Mouse (Mus musculus) cerebellum, postnatal 10 days (tissue): ENCODE measurements around the gene Padi4.
A peak's percentile ranks its signal among the peaks of the same experiment; 100 is the strongest.

Experiments
- DNase-seq, 2 experiments: peaks; one replicate each; pipeline ENCODE4 v3.0.0; 2021; ENCODE audit warnings: mixed read lengths in 2 of 2

The Padi4 gene

DNA sequence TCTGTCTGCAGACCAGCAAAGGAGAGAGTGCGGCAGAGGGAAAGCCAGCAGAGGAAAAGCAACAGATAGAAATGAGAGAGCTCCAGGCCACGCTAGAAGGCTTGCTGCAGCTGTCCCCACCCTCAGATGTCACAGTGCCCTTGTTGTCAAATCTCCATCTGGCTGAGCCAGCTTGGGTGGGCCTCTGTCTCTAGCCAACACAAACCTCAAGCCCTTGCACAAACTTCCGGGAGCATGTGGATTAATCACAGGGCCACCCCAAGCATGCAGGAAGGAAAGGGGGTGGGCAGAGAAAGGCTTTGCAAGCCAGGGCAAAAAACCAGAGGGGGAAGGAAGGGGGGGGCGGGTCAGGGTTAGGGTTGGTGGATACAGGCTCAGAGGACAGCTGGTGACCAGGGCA is 13.4 kb upstream of the Padi4 start:
- no peak for DNase-seq

DNA sequence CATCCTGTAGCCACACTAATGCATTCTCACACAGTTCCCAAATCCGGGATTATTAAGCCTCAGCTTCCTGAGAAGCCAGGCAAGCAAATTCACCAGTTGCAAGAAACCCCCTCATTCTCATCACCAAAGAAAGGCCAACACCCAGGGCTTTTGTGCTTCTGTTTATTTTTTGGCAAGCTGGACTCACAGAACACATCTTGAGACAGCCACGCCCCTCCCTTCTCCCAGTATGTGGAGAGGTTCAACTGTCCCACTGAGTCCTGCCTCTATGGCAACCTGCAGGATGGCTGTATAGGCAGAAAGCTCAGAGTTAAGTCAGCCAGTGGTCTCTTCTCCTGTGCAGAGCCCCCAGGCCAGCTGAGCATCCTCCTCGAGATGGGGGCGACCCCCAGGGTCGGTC is 11.2 kb upstream of the Padi4 start:
- DNase-seq: no peak

DNA sequence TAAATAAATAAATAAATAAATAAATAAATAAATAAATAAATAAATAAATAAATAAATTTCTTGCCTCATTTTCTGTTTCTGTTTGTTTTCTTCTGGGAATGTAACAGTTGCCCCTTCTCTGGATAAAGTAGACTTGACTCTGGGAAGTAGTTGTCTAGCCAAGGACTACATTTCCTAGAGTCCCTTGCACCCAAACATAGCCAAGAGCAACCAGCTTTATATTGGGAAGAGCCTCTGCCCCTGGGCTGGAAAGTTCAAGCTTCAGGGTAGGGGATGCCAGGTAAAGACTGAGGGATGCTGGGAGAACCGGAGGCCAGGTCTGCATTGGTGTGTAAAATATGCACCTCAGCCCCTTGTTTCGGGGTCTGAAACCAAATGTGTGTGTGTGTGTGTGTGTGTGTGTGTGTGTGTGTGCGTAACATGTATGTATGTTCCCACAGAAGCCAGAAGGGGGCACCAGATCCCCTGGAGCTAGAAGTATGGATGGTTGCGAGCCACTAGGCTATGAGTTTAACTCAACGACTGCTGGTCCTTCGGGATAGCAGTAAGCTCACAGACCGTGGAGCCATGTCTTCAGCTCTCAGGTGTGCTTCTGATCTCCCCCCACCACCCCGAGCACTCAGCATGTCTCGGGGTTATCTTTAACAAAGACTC is 10.4 kb upstream of the Padi4 start:
- DNase-seq: no peak

DNA sequence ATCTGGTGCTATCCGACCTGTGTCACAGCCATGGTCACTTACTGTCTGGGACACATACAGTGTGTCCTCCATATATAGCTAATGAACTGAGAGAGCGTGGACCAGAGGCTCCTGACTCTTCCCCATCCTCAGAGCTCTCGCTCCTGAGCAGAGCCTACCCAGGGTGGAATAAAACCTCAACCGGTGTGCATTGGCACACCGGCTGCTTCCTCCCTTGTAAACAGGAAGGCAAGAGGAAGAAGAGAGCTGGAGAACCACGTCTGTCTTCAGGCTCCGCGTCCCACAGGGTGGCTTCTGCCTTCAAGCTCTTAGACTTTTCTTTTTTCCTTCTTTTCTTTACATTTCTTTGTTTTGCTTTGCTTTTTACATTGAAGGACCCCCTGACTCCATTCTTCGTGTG is 8.8 kb upstream of the Padi4 start:
- DNase-seq: no peak

DNA sequence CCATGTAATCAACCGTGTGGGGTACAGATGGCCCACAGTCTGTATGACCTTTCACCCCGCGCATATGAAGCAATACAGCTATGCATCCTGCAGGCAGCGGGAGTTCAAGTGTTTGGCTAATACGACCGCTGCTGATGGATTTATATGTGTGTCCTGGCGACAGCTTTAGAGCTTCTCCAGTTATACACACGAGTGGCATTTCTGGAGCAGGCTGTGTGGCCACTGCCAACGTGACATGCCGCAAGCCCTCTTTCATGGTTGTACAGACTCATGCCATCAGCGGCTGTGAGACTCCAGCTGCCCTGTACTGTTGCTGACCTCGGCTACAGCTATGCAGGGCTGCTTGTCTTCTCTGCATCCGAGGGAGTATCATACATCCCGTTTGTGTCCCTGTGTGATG is 6.5 kb upstream of the Padi4 start:
- DNase-seq: no peak

DNA sequence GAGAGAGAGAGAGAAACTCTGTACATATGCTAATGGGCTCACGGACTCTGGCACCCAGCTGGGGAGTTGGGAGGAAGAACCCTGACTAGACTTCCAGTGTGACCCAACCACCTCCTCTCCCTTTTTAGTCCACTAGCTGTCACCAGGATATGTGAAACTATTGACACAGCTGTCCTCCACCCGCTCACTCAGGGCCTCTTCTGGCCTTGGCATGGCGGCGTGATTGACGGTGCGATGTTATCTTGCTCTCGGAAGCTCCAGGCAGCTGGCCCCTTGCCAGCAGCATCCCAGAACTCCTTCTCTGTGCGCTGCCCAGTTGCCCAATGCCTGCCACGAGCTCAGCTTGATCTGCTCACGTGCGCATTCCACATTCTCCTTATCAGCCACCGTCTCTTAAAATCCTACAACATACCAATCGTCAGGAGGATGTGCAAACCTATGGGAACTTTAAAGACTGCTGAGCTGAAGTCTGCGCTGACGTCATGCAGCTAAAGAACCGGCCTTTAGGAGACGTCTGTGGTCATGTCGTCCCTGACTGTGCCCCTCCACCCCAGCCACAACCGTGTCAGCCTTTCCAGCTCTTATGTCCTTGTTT is 5.9 kb upstream of the Padi4 start:
- peak; percentile 54 to 63 for DNase-seq

DNA sequence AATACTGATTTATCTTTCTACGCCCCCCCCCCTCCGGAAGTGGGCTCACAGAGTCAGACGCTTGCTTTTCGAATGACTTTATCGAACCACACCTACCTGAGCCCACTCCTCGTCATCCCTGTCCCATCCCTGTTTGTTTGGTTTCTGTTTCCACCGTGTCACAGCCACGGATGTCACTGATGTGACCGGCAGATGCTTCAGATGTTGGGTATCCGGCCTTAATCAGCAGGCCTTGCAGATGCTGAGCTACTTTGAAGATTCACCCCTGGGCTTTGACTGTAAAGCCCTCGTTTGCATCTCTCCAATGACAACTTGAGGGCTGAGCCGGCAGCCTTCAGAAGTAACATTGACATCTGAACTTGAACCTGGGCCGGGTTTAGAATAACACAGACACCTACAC is 2.6 kb upstream of the Padi4 start:
- DNase-seq: no peak

DNA sequence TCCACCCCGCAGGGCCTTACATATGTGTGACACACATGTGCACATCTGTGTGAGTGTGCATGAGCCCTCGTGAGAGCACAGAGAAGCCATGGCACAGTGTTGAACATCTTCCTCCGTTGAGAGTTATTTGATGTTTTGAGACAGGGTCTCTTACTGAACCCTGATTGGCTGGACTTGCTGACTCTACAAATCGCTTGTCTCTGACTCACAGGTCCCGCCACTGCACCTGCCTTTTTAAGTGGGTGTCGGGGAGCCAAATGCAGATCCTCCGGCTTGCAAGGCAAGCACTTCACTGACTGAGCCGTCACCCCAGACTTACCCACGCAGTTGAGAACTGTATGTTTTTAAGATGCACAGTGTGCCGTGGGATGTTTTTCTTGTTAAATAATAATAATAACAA is 1.8 kb upstream of the Padi4 start:
- no peak for DNase-seq

DNA sequence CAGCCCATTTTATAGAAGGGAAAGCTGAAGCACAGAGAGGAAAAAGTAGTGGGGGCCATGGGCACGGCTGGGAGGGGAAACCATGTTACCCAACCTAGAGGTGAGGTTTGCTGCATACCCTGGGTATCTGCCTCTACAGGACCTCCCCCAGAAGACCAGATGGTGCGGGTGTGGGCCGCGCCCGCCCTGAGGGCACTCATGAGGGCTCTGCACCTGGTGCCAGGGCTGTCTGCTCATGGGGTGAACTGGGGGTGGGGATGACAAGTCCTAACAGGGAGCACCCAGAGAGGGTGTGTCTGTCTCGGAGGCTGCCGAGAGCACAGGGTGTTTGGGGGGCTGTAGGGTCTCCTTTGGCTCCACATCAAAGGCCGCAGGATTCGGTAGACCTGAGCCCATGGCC is 857 bp upstream of the Padi4 start:
- peak in 1 of 2 experiments; percentile 22 for DNase-seq

DNA sequence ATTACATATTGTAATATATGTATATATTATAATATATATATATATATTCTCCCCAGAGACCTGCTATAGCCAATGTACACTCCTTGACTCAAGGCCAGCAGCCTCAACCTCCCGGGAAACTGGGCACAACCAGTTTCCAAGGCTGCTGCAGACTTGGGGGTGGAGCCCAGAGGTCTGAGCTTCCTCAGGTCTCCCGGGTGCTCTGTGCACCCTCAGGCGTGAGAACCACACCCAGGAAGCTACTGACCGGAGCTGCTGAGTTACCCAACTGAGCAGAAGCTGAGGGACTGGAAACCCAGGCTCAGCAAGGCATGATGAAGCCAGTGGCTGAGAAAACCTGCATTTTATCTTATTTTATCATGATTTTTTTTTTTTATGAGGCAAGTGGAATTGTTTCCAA is 2.9 kb downstream of the Padi4 start:
- DNase-seq: no peak

DNA sequence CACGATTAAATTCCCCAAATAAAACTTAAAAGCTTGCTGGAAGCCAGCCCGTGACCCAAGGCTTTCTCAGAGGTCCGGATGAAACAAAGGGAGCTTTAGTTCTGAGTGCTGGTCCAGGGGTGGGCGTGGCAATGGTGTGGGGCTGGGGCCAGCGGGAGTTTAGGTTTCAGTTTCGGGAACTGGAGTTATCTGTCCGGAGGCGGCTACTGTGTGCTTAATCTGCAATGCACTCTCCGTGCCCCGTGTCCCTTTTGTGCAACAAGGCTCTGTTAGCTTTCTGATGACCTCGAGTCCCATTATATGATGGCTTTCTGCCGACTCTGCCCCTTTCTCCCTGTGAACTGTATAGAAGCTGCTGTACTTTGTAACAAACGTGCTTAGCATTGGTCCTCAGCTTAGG is 3.6 kb downstream of the Padi4 start:
- DNase-seq: no peak

DNA sequence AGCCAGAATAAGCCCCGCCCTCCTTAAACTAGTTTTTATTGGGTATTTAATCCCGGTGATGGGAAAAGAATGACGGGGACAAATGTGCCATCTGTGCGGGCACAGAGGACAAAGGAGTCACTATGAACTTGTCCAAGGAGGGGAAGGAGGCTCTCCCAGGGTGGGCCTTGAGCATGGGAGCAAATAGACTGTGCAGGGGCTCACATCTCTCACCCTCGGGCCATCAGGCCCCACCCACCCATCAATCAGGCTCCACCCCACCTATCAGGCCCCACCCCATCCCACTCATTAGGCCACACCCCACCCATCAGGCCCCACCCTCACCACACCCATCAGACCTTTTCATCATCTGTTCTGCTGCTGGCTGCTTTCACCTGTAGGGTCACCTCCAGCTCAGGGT is 5.1 kb downstream of the Padi4 start:
- DNase-seq: no peak

DNA sequence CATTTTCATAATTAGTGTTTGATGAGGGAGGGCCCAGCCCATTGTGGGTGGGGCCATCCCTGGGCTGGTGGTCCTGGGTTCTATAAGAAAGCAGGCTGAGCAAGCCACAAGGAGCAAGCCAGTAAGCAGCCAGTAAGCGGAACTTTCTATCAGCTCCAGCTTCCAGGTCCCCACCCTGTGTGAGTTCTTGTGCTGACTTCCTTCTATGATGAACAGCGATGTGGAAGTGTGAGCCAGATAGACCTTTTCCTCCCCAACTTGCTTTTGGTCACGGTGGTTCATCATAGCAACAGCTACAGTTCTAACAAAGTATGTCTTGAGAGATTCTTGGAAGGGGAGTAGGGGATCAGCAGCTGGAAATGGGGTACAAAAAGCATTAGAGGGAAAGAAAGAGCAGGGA is 8.1 kb downstream of the Padi4 start:
- no peak for DNase-seq

DNA sequence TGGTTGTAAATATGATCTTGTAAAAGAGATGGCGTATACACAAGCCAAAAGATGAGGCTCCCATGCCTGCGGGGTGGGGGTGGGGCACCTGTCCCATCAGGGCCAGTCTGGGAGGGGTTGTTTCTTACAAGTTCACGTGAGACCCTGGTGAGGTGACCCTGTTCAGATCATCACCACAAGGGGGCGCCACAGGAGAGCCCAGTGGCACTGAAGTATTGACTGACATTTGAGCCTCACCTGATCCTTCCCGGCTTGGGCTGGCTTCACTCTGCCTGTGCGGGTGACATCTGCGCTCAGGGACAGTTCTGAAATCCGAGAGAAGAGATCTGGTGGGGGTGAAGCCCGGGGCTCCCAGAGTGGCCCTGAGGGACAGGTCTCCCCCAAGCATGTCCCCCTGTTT is 10.9 kb downstream of the Padi4 start:
- DNase-seq: peak; percentile 64 to 72

DNA sequence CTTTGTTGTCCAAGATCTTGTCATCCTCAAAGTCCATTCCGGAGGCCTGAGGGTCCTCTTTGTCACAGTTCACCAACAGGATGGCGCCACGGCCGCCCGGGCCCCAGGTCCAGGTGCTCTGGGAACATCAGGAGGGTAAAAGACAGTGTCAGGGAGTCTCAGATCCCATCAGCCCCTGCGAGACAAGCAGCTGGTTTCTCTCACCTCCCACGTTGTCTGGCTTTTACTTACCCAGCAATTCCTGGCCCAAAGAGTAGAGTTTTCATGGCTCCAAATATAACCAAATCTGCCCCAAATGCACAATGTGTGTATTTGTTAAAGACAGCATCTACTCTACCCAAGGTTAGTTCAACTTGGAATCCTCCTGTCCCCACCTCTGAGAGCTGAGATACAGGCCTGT is 12.4 kb downstream of the Padi4 start:
- no peak for DNase-seq

DNA sequence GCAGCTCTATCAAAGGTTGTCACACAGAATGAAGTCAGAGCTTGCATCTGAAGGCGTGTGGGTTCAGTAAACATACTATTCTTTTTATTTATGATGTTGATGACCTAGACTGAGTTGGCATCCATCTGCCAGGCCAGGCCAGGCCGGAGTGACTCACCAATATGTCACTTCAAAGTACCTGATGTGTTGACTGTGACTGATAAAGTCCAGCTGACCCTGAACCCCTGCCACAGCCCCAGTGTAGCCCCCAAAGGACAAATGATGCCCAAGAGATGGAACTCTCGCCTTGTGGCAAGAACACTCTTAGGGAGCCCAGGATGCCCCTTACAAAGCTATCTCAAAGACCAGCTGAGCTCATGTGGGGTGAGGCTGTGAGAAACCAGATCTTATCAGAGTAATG is 18.2 kb downstream of the Padi4 start:
- DNase-seq: no peak

DNA sequence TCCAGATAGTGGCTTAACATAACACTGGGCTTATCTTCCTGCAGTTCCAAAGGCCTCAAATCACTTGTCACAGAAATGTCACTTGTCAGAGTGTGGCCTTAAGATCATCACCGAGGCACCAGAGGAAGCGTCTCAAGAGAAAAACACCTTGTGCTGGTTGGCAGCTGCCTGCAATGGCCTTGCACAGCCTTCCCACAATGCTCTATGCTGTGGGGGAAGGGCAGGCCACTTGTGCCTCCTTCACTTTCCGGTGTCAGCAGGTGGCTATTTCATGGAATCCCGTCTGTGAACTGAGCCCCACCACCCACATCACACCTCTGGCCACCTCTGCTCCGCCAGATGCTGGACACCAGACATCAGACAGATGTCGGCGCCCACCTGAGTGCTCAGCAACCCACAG is 20.7 kb downstream of the Padi4 start:
- DNase-seq: no peak

DNA sequence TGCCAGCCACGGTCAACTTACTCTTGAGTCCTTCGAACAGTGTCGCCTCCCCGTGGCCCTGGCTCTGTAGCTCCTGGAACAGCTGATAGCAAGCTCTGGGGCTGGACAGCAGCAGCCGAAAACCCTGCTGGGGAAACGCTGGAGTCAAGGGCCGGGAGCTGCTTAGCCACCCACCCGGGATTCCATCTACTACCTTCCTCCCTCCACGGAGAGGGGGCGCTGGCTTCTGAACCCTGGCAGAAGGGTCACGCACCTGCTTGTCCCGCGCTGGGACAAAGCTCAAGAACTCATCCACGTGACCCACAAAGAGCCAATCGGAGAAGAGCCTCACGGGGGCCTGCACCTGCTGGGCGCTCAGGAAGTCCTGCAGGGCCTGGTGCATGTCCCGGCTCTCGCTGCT is 23.7 kb downstream of the Padi4 start:
- DNase-seq: peak; percentile 31 to 34

DNA sequence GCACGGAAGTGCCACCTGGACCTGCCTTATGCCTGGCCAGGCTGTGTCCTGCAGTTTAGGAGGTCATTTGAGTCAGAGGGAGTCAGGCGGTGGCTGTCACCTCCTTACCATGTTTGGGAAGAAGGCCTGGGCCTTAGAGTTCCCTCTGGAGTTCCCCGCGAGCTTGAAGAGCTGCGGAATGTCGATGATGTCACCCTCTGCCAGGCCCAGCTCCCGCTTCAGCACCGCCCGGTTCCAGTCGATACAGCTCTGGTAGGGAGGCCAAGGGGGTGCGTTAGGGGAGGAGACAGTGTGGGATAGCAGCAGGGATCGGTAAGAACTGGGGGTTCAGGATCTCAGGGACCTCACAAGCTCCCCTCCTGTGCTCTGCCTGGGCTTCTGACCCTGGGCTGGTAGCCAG is 26.1 kb downstream of the Padi4 start:
- no peak for DNase-seq

DNA sequence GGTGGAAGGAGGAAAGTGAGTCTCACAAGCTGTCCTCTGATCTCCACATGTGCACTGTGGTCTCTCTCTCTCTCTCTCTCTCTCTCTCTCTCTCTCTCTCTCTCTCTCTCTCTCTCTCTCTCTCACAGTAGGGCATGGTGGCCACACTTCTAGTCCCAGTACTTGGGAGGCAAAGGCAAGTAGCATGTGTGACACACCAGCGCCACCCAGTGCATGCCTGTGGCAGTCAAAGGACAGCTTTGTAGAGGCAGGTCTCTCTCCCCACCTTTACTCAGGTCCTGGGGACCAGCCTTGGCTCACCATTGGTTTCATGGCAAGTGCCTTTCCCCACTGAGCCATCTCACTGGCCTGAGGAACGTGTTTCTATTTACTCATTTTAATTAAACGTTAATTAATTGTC is 29.4 kb downstream of the Padi4 start:
- DNase-seq: peak; percentile 77

DNA sequence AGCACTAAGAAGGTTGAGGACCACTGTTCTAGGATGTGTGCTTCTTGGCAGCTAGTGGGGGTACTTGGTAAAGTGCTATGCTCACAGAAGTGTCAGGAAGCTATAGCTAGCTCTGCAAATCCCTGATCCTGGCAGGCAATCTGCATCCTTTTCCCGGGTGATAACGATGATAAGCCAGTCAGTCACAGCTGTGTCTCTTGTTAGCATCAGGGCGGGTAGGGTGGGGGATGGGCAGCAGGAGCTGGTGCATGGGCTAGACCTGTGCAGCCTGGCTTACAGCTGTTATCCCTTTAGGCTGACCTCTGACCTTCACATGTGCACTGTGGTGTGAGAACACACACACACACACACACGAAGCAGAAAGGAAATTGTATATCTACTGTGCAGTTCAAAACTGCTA is 30.9 kb downstream of the Padi4 start:
- no peak for DNase-seq

DNA sequence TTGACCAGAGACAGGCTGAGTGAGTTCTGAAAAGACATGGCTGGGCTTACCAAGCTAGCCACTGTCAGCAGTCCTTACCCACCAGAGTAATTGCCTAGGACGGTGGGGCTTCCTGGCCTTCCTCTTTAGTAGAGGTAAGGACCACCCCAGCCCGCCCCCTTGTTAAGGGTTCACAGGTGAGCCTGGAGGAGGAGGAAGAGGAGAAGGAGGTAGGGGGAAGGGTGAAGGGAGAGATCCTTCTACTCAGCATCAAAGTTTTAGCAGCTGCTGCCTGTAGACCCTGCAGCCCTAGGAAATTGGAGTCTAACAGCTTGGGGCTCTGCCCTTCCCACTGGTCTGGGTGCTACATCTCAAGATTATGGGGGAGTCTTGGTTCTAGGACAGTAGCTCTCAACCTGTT is 31.5 kb downstream of the Padi4 start, which contains the start of gene Padi6:
TSS of gene Padi6 (minus strand) at position 101 of the 400 bp plus-strand sequence.
- DNase-seq: no peak

DNA sequence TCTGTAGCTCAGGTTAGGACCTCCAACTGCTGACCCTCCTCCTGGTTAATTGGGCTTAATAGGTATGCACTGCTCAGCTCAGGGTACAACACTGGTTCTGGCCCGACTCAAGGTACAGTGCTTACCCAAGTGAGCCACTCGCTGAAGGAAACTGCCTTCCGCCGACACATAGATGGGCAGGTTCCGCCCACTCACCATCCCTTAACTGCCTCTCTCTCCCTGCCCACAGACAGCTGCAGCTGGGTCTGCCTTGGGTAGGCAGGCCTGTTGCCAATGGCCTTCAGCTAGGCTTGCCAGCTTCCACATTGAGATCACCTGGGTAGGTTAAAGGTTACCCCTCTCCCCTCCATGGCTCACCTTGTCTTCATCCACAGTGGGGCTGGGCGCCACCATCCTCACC is 32.6 kb downstream of the Padi4 start:
- no peak for DNase-seq

DNA sequence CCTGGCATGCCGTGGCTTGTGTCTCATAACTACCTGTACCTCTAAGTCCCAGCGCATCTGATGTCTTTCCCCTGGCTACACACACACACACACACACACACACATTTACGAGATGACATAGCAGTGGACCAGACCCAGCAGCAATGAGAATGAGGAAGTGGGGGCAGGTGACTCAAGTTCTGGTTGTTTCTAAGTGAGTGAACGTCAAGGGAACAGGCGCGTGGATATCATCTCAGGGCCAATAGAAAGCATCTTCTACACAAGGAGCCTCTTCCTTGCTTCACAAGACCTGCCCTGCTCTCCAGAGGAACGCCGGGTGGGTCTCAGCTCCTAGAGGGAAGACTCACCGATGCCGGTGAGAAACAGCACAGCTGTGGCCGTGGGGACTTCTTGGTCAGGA is 33.4 kb downstream of the Padi4 start:
- no peak for DNase-seq

DNA sequence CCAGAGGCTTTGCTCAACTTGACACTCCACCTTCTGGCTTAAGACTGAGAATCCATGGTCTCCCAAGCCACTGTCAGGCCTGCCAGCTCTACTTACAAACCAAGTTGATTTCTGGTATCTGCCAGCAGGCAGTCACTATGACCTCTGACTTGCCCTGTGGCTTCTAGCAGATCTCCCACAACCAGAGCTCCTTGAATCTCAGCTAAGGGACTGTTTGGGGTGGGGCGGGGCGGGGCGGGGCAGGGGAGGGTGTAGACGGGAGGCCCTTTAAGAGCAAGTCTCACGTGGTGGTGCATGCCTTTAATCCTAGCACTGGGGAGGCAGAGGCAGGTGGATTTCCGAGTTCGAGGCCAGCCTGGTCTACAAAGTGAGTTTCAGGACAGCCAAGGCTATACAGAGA is 41.2 kb downstream of the Padi4 start:
- DNase-seq: no peak
